11 mouse cellular contexts compared by ENCODE assay signal in the genomic region with DNA sequence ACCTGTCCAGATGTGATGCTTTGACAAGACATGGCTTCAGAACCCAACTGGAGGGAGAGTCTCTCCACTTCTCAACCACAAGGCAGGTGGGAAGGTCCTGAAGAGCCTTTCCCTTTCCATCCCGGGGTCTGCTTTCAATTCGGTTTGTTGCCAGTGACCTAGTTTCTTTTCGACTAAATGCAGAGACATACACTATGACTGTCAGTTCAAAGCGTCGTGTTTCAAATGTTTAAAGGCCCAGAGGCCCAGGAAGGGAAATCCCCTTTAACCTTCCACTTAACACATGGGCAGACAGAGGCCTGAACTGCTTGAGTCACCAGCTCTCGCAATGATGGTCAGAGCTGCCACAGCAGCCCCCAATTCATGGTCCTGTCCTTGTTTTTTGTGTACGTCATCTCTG.
DNase-seq lines count a peak whose midpoint lies in the region; ATAC-seq lines count a peak whose summit lies in the region.
"Had no signal": no experiment of that assay in that cellular context is flagged by ENCODE, and none has a peak within 500 bp of the region (broad histone marks: within the 10 kb centered on the region; RNA-seq: fewer than 3 reads in every experiment).

No protein-coding gene starts in this region.

- ATAC-seq in activated CD4-positive, CD25-positive, alpha-beta regulatory T cell, adult 4 months = peak; percentile 88
- peak; percentile 24; the same call in 1 of the 2 replicates for ATAC-seq in megakaryocyte, adult 5-6 weeks (ENCODE audit: poor library complexity, severe bottlenecking)
- ATAC-seq: intestine, embryonic 15.5 days; midbrain, embryonic 16.5 days had no signal

- peak; percentile 63 for DNase-seq in thymus, postnatal 0 days (ENCODE audit: low spot score)
- no peak for DNase-seq in liver
- DNase-seq in cerebellum, adult 11-12 months = no peak
- DNase-seq in kidney, adult 18-20 months = no peak
- no peak for DNase-seq in cerebellum, adult 18-20 months
- DNase-seq: cerebellum, adult 9-10 months; heart, postnatal 4 days had no signal
